In the genomic region with DNA sequence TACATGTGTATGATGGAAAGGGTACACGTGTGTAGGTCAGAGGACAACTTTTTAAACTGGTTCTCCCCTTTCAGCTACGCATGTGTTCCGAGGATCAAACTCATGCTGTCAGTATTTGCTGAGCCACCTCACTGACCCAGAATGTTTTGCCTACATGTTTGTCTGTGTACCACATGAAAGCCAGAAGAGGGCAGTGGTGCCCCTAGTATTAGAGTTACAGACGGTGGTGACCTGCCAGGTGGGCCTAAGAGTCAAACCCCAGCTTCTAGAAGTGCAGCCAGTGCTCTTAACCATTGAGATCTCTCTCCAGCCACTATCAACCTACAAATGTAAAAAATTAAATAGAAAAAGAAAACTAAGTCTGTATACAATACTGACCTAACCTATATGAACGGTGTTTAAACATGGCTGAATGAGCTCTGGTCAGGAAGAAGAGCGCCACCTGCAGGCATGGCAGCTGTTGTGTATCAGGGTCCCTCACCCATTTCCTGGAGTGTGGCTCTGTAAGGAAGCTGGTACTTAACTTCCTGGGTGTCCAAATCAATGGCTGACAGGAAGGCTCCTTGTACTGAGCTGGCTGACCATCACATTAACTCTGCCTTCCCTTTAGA, we compare ENCODE assay signal across 7 mouse cellular contexts. TPM values are rescaled to one million over a fixed set of nuclear protein-coding genes. Genes with fewer than 3 reads are reported as not detected.
DNase-seq lines count a peak whose midpoint lies in the region; ATAC-seq and TF ChIP-seq lines count a peak whose summit lies in the region.

No protein-coding gene starts in this region.

- peak; percentile 27 for DNase-seq in kidney, adult 9 months
- no peak for DNase-seq in Patski (ENCODE audit: low read depth, low spot score)
- DNase-seq in embryonic facial prominence, embryonic 14.5 days (ENCODE audit: low spot score), result peak; percentile 12
- peak; percentile 42 for DNase-seq in mesoderm, embryonic 11.5 days (ENCODE audit: low read depth, low spot score)
- DNase-seq in cerebellum, postnatal 36 days, result no peak

- H3K27ac ChIP-seq in kidney, embryonic 16.5 days (ENCODE audit: low read length), result no peak overlapping the region
- no peak overlapping the region for H3K27ac ChIP-seq in embryonic facial prominence, embryonic 14.5 days (replicated peaks; ENCODE audit: low read depth, low read length)

- H3K4me1 ChIP-seq in kidney, embryonic 16.5 days (ENCODE audit: insufficient read depth, low read length), result no peaks in the 10 kb centered on the region
- no peaks in the 10 kb centered on the region for H3K4me1 ChIP-seq in embryonic facial prominence, embryonic 14.5 days (ENCODE audit: control insufficient read depth, insufficient read depth, low read length)

- no peak overlapping the region for H3K4me2 ChIP-seq in kidney, embryonic 16.5 days (replicated peaks; ENCODE audit: low read depth, low read length)
- no peak overlapping the region for H3K4me2 ChIP-seq in embryonic facial prominence, embryonic 14.5 days (ENCODE audit: low read depth, low read length)

- H3K9me3 ChIP-seq in kidney, embryonic 16.5 days (ENCODE audit: low read length), result no peaks in the 10 kb centered on the region
- no peaks in the 10 kb centered on the region for H3K9me3 ChIP-seq in embryonic facial prominence, embryonic 14.5 days (ENCODE audit: control insufficient read depth, low read length)

- H3K36me3 ChIP-seq in kidney, embryonic 16.5 days (ENCODE audit: insufficient read depth, low read length), result peaks cover 62% of the 10 kb centered on the region
- H3K36me3 ChIP-seq in embryonic facial prominence, embryonic 14.5 days (ENCODE audit: control insufficient read depth, insufficient read depth, low read length), result peaks cover 88% of the 10 kb centered on the region

- POLR2A ChIA-PET in Patski (lab: Charles Lee), result no interaction called here

- no peak overlapping the region for H3K4me3 ChIP-seq in kidney, embryonic 16.5 days (ENCODE audit: low read length)
- no peak overlapping the region for H3K4me3 ChIP-seq in embryonic facial prominence, embryonic 14.5 days (ENCODE audit: low read depth, low read length)

- peak; percentile 75 for TF ChIP-seq CTCF in Patski (IDR thresholded peaks at IDR 0.05)

- no peaks in the 10 kb centered on the region for H3K27me3 ChIP-seq in kidney, embryonic 16.5 days (ENCODE audit: insufficient read depth, low read length)
- H3K27me3 ChIP-seq in Patski, result no peaks in the 10 kb centered on the region
- H3K27me3 ChIP-seq in embryonic facial prominence, embryonic 14.5 days (replicated peaks; ENCODE audit: control insufficient read depth, insufficient read depth, low read length), result no peaks in the 10 kb centered on the region

- CTCF ChIA-PET in Patski (lab: Charles Lee), result interaction anchor here (1.2 to 1.5 kb wide), 2 partner anchors 9 to 89 kb away, joined by 3 to 4 read pairs; no protein-coding TSS in a partner anchor

- ATAC-seq in kidney, embryonic 16.5 days (ENCODE audit: low FRiP score, low TSS enrichment), result no peak
- peak; percentile 43 for ATAC-seq in CD4-positive, CD25-positive, alpha-beta regulatory T cell, adult 4 months
- no peak for ATAC-seq in Patski
- ATAC-seq in embryonic facial prominence, embryonic 14.5 days (ENCODE audit: low read depth), result no peak

- no peak overlapping the region for H3K9ac ChIP-seq in kidney, embryonic 16.5 days (replicated peaks; ENCODE audit: low read length)
- H3K9ac ChIP-seq in embryonic facial prominence, embryonic 14.5 days (ENCODE audit: low read depth, low read length), result no peak overlapping the region

- 83% methylated on average over 6 of the region's 6 CpGs for WGBS in kidney, embryonic 16.5 days
- WGBS in embryonic facial prominence, embryonic 14.5 days, result 73% methylated on average over 6 of the region's 6 CpGs

- in situ Hi-C loops in Patski (cut with MboI; ENCODE audit: low pct_unique_long_range_greater_than_20kb), result no loop called here

RNA-seq across cellular contexts. Expression of a gene that starts 51.7 kb away (rescaled TPM):
- 9.2 and 10.2 TPM in 2 replicates for polyA plus RNA-seq in kidney, embryonic 16.5 days (2015; fragmentation: Nextera tagmentation; extraction: Ambion mirVana)
- 1 to 10 TPM; 6.0 to 9.7 TPM for polyA plus RNA-seq in CD4-positive, CD25-positive, alpha-beta regulatory T cell, adult 4 months (2017; shearing (Covaris generic))
- 38.9 TPM for polyA plus RNA-seq in Patski (2021)
- polyA plus RNA-seq in embryonic facial prominence, embryonic 14.5 days (2014; fragmentation: Nextera tagmentation; extraction: Ambion mirVana), result 17.6 and 30.6 TPM in 2 replicates

Comparison
In these comparisons a context has a peak if more than half of its experiments do, and no peak if none do; other contexts are left out.
1. DNase-seq: peak in kidney, adult 9 months (single experiment), embryonic facial prominence, embryonic 14.5 days (single experiment) and mesoderm, embryonic 11.5 days (single experiment); none in Patski (single experiment) and cerebellum, postnatal 36 days (0 of 2).